25 mouse cellular contexts compared by ENCODE assay signal in the genomic region with DNA sequence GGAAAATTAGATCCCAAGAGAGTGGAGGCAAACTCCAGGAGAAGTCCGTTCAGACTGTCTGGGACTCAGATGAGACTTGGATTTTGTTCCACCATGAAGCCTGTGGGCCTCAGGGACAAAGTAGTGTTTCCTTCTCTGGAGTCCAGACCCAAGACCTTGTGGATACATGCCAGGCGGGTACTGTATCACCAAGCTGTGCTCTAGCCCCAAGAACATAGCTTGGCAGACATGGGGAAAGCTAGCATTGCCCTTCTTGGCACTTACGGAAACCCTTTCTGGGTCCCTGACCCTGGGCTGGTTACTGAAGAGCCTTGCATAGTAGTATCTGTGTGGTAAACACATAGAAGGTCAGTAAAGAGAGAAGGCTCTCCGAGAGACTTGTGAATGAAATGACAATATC. TPM values are rescaled to one million over a fixed set of nuclear protein-coding genes. Genes with fewer than 3 reads are reported as not detected.
DNase-seq lines count a peak whose midpoint lies in the region; ATAC-seq and TF ChIP-seq lines count a peak whose summit lies in the region.
"Had no signal": no experiment of that assay in that cellular context is flagged by ENCODE, and none has a peak within 500 bp of the region (broad histone marks: within the 10 kb centered on the region; RNA-seq: fewer than 3 reads in every experiment).

No protein-coding gene starts in this region.

- H3K4me2 ChIP-seq in midbrain, embryonic 15.5 days, result no peak overlapping the region
- no peak overlapping the region for H3K4me2 ChIP-seq in intestine, postnatal 0 days (replicated peaks; ENCODE audit: low read depth)
- H3K4me2 ChIP-seq: embryonic facial prominence, embryonic 12.5 days; forebrain, embryonic 15.5 days; hindbrain, embryonic 12.5 days had no signal

- WGBS in midbrain, embryonic 15.5 days, result 90% methylated on average over 4 of the region's 4 CpGs
- 96% methylated on average over 4 of the region's 4 CpGs for WGBS in intestine, postnatal 0 days

- peak overlapping the region; percentile 63 for H3K4me3 ChIP-seq in E14TG2a.4 (replicated peaks; ENCODE audit: low read length)
- no peak overlapping the region for H3K4me3 ChIP-seq in midbrain, embryonic 15.5 days
- H3K4me3 ChIP-seq in intestine, postnatal 0 days (ENCODE audit: low read depth, low read length), result no peak overlapping the region
- H3K4me3 ChIP-seq: embryonic facial prominence, embryonic 12.5 days; forebrain, embryonic 15.5 days; heart, embryonic 10.5 days; hindbrain, embryonic 12.5 days had no signal

- no peak overlapping the region for H3K9ac ChIP-seq in midbrain, embryonic 15.5 days
- H3K9ac ChIP-seq in intestine, postnatal 0 days (ENCODE audit: low read depth, low read length), result no peak overlapping the region
- H3K9ac ChIP-seq: embryonic facial prominence, embryonic 12.5 days; forebrain, embryonic 15.5 days; hindbrain, embryonic 12.5 days had no signal

- peaks cover 88% of the 10 kb centered on the region for H3K36me3 ChIP-seq in E14TG2a.4 (ENCODE audit: insufficient read depth, low read length)
- H3K36me3 ChIP-seq in midbrain, embryonic 15.5 days (replicated peaks), result peaks cover 70% of the 10 kb centered on the region
- H3K36me3 ChIP-seq in intestine, postnatal 0 days (ENCODE audit: control insufficient read depth, insufficient read depth), result peaks cover 83% of the 10 kb centered on the region

- DNase-seq in adrenal gland, adult (ENCODE audit: inconsistent age in 2 of 2, low spot score in 1 of 2), result peak; percentile 78 to 90
- no peak for DNase-seq in adrenal gland, postnatal 4 days (ENCODE audit: low spot score in 2 of 2)
- DNase-seq in adrenal gland, postnatal 10 days, result peak; percentile 82
- DNase-seq in skeletal muscle tissue, adult 2 months (ENCODE audit: low read depth, low spot score), result peak; percentile 83
- DNase-seq: B cell, adult 2 months; cerebellum, adult 9-10 months; cerebellum, postnatal 25 days; heart, adult 18-20 months; heart, postnatal 10 days; heart, postnatal 4 days; kidney, adult 11 months had no signal

- no peak for TF ChIP-seq CTCF in E14TG2a.4 (conservative IDR thresholded peaks at IDR 0.05; ENCODE audit: low read length)
- TF ChIP-seq CTCF in intestine, postnatal 0 days (IDR thresholded peaks at IDR 0.05; ENCODE audit: low read depth), result no peak

- H3K27ac ChIP-seq in midbrain, embryonic 15.5 days, result no peak overlapping the region
- H3K27ac ChIP-seq in intestine, postnatal 0 days (ENCODE audit: low read depth, low read length), result no peak overlapping the region
- H3K27ac ChIP-seq: embryonic facial prominence, embryonic 12.5 days; forebrain, embryonic 15.5 days; heart, embryonic 10.5 days had no signal

- no peak for ATAC-seq in midbrain, embryonic 15.5 days (replicated peaks)
- ATAC-seq in intestine, postnatal 0 days, result no peak
- ATAC-seq: CD4-positive, CD25-positive, alpha-beta regulatory T cell, adult 4 months; forebrain, embryonic 15.5 days; hindbrain, embryonic 16.5 days; inflammation-experienced regulatory T-cells, adult 6 months had no signal

- H3K9me3 ChIP-seq in E14TG2a.4 (ENCODE audit: low read length), result no peaks in the 10 kb centered on the region
- no peaks in the 10 kb centered on the region for H3K9me3 ChIP-seq in midbrain, embryonic 15.5 days
- no peaks in the 10 kb centered on the region for H3K9me3 ChIP-seq in intestine, postnatal 0 days (ENCODE audit: control insufficient read depth)
- H3K9me3 ChIP-seq: embryonic facial prominence, embryonic 12.5 days; forebrain, embryonic 15.5 days; heart, embryonic 10.5 days; hindbrain, embryonic 12.5 days had no signal

- H3K4me1 ChIP-seq in E14TG2a.4 (replicated peaks; ENCODE audit: low read depth, low read length), result peaks cover 80% of the 10 kb centered on the region
- no peaks in the 10 kb centered on the region for H3K4me1 ChIP-seq in midbrain, embryonic 15.5 days
- H3K4me1 ChIP-seq in intestine, postnatal 0 days (replicated peaks; ENCODE audit: control insufficient read depth, insufficient read depth, low read length), result no peaks in the 10 kb centered on the region
- H3K4me1 ChIP-seq: embryonic facial prominence, embryonic 12.5 days; forebrain, embryonic 15.5 days; hindbrain, embryonic 12.5 days had no signal

- peaks cover 39% of the 10 kb centered on the region for H3K27me3 ChIP-seq in E14TG2a.4 (ENCODE audit: insufficient read depth, low read length)
- no peaks in the 10 kb centered on the region for H3K27me3 ChIP-seq in midbrain, embryonic 15.5 days (replicated peaks)
- H3K27me3 ChIP-seq in intestine, postnatal 0 days (replicated peaks; ENCODE audit: control insufficient read depth, insufficient read depth, low read length), result no peaks in the 10 kb centered on the region
- H3K27me3 ChIP-seq: embryonic facial prominence, embryonic 12.5 days; forebrain, embryonic 15.5 days; hindbrain, embryonic 12.5 days had no signal

RNA-seq across cellular contexts. Expression of gene Psmd9, which starts 9.8 kb away (rescaled TPM):
- total RNA-seq in adrenal gland, postnatal 4 days (2021), result 10 to 100 TPM; 36.0 to 36.5 TPM
- 10 to 100 TPM; 29.0 to 29.4 TPM for total RNA-seq in adrenal gland, postnatal 10 days (2021)
- 71.5 and 73.4 TPM in 2 replicates for polyA plus RNA-seq in midbrain, embryonic 15.5 days (2015; fragmentation: Nextera tagmentation; extraction: Ambion mirVana)
- 50.9 and 57.5 TPM in 2 replicates for polyA plus RNA-seq in intestine, postnatal 0 days (2015; fragmentation: Nextera tagmentation; extraction: Ambion mirVana)

RNA-seq across cellular contexts. Expression of gene Setd1b, which starts 17.5 kb away (rescaled TPM):
- total RNA-seq in adrenal gland, postnatal 4 days (2021), result 10 to 100 TPM; 36.8 to 37.2 TPM
- total RNA-seq in adrenal gland, postnatal 10 days (2021), result 10 to 100 TPM; 19.5 to 27.4 TPM
- 12.2 TPM in 2 replicates for polyA plus RNA-seq in midbrain, embryonic 15.5 days (2015; fragmentation: Nextera tagmentation; extraction: Ambion mirVana)
- polyA plus RNA-seq in intestine, postnatal 0 days (2015; fragmentation: Nextera tagmentation; extraction: Ambion mirVana), result 5.4 and 6.7 TPM in 2 replicates

RNA-seq across cellular contexts. Expression of gene Hpd, which starts 23.1 kb away (rescaled TPM):
- total RNA-seq in adrenal gland, postnatal 4 days (2021), result 10 to 100 TPM in 1 of 2 experiments, 1 to 10 TPM in 1; 2.2 to 48.2 TPM
- 100 to 1,000 TPM in 1 of 2 experiments, 10 to 100 TPM in 1; 65.8 to 142 TPM for total RNA-seq in adrenal gland, postnatal 10 days (2021)
- not detected in 2 replicates for polyA plus RNA-seq in midbrain, embryonic 15.5 days (2015; fragmentation: Nextera tagmentation; extraction: Ambion mirVana)
- polyA plus RNA-seq in intestine, postnatal 0 days (2015; fragmentation: Nextera tagmentation; extraction: Ambion mirVana), result 3.9 and 4.7 TPM in 2 replicates
- total RNA-seq: heart, postnatal 10 days; heart, postnatal 4 days; MEL had no signal
- polyA plus RNA-seq: CD4-positive, CD25-positive, alpha-beta regulatory T cell, adult 4 months; cortical plate, adult 2 months; embryonic facial prominence, embryonic 12.5 days; forebrain, embryonic 11.5 days; forebrain, embryonic 15.5 days; heart, embryonic 14.5 days; hindbrain, embryonic 12.5 days; hindbrain, embryonic 16.5 days; inflammation-experienced regulatory T-cells, adult 6 months had no signal

RNA-seq across cellular contexts. Expression of gene Rhof, which starts 27.0 kb away (rescaled TPM):
- total RNA-seq in adrenal gland, postnatal 4 days (2021), result 1 to 10 TPM; 1.8 TPM
- 1 to 10 TPM; 1.6 to 1.8 TPM for total RNA-seq in adrenal gland, postnatal 10 days (2021)
- polyA plus RNA-seq in midbrain, embryonic 15.5 days (2015; fragmentation: Nextera tagmentation; extraction: Ambion mirVana), result 12.2 and 13.4 TPM in 2 replicates
- 17.0 TPM in 2 replicates for polyA plus RNA-seq in intestine, postnatal 0 days (2015; fragmentation: Nextera tagmentation; extraction: Ambion mirVana)

Comparison
In these comparisons a context has a peak if more than half of its experiments do, and no peak if none do; other contexts are left out.
1. DNase-seq: peak in adrenal gland, adult (2 of 2), adrenal gland, postnatal 10 days (single experiment) and skeletal muscle tissue, adult 2 months (single experiment); none in adrenal gland, postnatal 4 days (0 of 2).